Mouse (Mus musculus): Measurements from ENCODE around the gene Wasf1. TPM values are rescaled to one million over a fixed set of nuclear protein-coding genes. Genes with fewer than 3 reads are reported as not detected.

Wasf1 gene
- total RNA-seq, 1 experiment = 5.2 TPM

DNA sequence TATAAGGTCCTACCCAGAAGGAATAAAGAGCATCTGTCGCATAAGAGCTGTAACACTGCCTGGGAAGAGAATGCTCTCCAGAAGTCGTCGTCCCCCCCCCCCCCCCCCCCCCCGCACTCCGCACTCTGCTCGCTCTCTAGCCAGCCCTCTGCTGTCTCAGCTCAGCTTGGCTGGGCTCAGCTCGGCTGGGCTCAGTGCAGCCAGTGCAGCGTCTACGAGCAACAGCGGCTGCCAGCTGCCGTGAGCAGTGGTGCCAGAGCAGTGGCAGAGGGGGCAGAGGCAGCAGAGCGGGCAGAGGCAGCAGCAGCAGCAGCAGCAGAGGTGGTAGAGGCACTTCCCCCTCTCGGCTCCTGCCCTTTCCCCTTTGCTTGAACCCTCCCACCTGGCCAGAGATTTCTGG is 102.1 kb downstream of the Wasf1 start:
- DNase-seq (ENCODE audit: low read depth, low spot score) = no peak
- no peaks in the 10 kb centered on the region for H3K4me1 ChIP-seq (ENCODE audit: control insufficient read depth in 2 of 2, insufficient read depth in 2 of 2, low read length in 2 of 2, poor library complexity in 1 of 2)
- in situ Hi-C loops (cut with MboI; ENCODE audit: low sequenced_read_pairs in 2 of 2, unreplicated experiment in 2 of 2) = no loop called here
- H3K4me3 ChIP-seq (ENCODE audit: insufficient read depth in 1 of 2, low read depth in 1 of 2, low read length in 2 of 2, poor library complexity in 1 of 2, severe bottlenecking in 1 of 2) = no peak overlapping the region
- TF ChIP-seq HCFC1 (IDR thresholded peaks at IDR 0.05; ENCODE audit: borderline replicate concordance, insufficient read depth, low read length) = no peak
- no peak for TF ChIP-seq MAFK (IDR thresholded peaks at IDR 0.05; ENCODE audit: insufficient read depth, low read depth, low read length)
- TF ChIP-seq ZC3H11A (IDR thresholded peaks at IDR 0.05; ENCODE audit: borderline replicate concordance, low read depth, low read length) = no peak
- no peak for TF ChIP-seq ZNF384 (IDR thresholded peaks at IDR 0.05; ENCODE audit: low read depth, low read length)
- TF ChIP-seq CHD2 (IDR thresholded peaks at IDR 0.05; ENCODE audit: low read depth, low read length) = no peak
- no peaks in the 10 kb centered on the region for H3K36me3 ChIP-seq (ENCODE audit: control insufficient read depth, insufficient read depth, low read length, poor library complexity, severe bottlenecking)
- H3K9ac ChIP-seq (ENCODE audit: insufficient read depth, low read depth, low read length, poor library complexity, severe bottlenecking) = no peak overlapping the region
- no peak overlapping the region for H3K27ac ChIP-seq (ENCODE audit: insufficient read depth, low read depth, low read length, poor library complexity, severe bottlenecking)
- peaks cover 2% of the 10 kb centered on the region; the same call in 1 of the 2 replicates for H3K9me3 ChIP-seq (ENCODE audit: control insufficient read depth, insufficient read depth, low read depth, low read length)

Other genes starting within 250 kb of the Wasf1 start
- gene Mettl24, start 200.2 kb upstream of the Wasf1 start, total RNA-seq (2012; rRNA removed) = 0.40 TPM in 1 of 2 replicates, not detected in the other
- gene Cdc40, start 164 bp upstream of the Wasf1 start, total RNA-seq (2012; rRNA removed) = 12.8 and 13.0 TPM in 2 replicates
- not detected in 2 replicates for gene Gpr6, start 188.8 kb downstream of the Wasf1 start, total RNA-seq (2012; rRNA removed)